Mouse (Mus musculus) embryonic facial prominence, embryonic 13.5 days (tissue): Measurements from ENCODE around the gene Dcp1b. TPM values are rescaled to one million over a fixed set of nuclear protein-coding genes. Genes with fewer than 3 reads are reported as not detected.

Source experiments
- ATAC-seq: fragments of 200-750 bp; cut with Nextera tagmentation; 2 replicates; pipeline ENCODE4 v1.8.0; 2017; ENCODE audit warnings: low read depth; ENCODE audit not compliant: insufficient number of reproducible peaks, insufficient read depth, low FRiP score, low TSS enrichment
- H3K27ac ChIP-seq: fragments of 300-500 bp; sonication (generic); 2 replicates; pipeline ENCODE4 v1.5.1; 2015; ENCODE audit warnings: moderate library complexity, mild to moderate bottlenecking, inconsistent platforms
- H3K27me3 ChIP-seq: fragments of 300-500 bp; sonication (generic); 2 replicates; pipeline ENCODE4 v1.6.1; 2015; ENCODE audit warnings: mild to moderate bottlenecking, inconsistent platforms
- H3K36me3 ChIP-seq: fragments of 300-500 bp; sonication (generic); 2 replicates; pipeline ENCODE4 v1.6.1; 2015; ENCODE audit warnings: mild to moderate bottlenecking, inconsistent platforms
- H3K4me1 ChIP-seq: fragments of 300-500 bp; sonication (generic); 2 replicates; pipeline ENCODE4 v1.6.1; 2015; ENCODE audit warnings: inconsistent platforms
- H3K4me2 ChIP-seq: fragments of 300-500 bp; sonication (generic); 2 replicates; pipeline ENCODE4 v1.6.1; 2015; ENCODE audit warnings: moderate library complexity, mild to moderate bottlenecking, inconsistent platforms
- H3K4me3 ChIP-seq: fragments of 300-500 bp; sonication (generic); 2 replicates; pipeline ENCODE4 v1.5.1; 2015; ENCODE audit warnings: mild to moderate bottlenecking, inconsistent platforms
- H3K9ac ChIP-seq: fragments of 300-500 bp; sonication (generic); 2 replicates; pipeline ENCODE4 v1.6.1; 2015; ENCODE audit warnings: mild to moderate bottlenecking, inconsistent platforms
- H3K9me3 ChIP-seq: fragments of 300-500 bp; sonication (generic); 2 replicates; pipeline ENCODE4 v1.6.1; 2016; ENCODE audit warnings: inconsistent platforms
- WGBS: fragments of 180-500 bp; shearing (Covaris S2); methylation state at CpG from one replicate; pipeline ENCODE4 v1.1.7; 2015; ENCODE audit warnings: mixed read lengths; 5-methylcytosine and 5-hydroxymethylcytosine counted together
- polyA plus RNA-seq: library from polyadenylated mRNA; unstranded; fragments of >200 nt; fragmentation: Nextera tagmentation; extraction: Ambion mirVana; gene quantifications from 2 replicates; pipeline ENCODE4 v1.2.1, GENCODE M21; 2015

The Dcp1b gene
- 9.6 and 10.0 TPM in 2 replicates for polyA plus RNA-seq

DNA sequence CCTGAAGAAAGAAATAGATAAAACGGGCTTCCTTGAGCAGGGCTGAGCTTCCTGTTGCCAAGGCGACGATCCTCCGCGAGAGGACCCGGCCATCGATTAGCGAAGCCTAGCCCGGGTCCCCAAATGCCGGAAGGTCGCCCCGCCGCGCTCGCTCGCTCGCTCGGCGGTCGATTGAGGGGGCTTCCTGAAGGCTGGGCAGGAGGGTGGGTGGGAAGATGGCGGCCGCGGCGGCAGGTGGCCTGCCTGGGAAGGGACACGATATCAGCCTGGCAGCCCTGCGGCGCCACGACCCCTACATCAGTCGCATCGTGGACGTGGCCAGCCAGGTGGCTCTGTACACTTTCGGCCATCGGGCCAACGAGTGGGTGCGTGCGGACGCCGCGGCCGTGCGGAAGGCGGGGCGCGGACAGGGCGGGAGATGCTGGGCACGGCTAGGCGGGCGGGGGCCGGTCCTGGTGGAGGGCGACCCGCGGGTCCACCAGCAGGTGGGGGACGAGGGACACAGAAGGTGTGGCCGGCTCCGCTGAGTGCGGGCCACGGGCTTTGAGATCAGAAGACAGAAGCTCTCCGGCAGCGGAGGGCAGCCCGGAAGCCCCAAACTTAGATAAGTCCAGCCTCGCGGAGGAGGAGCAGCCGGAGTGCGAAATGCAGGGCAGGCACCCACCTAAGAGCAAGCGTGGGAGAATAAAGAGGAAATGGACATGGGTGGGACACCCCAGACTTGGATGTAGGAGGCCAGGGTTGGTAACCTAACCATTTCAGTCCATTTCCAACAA lies at the start of gene Dcp1b:
Dcp1b (plus strand) TSS at position 176 of the 776 bp plus-strand sequence.
- Histone ChIP-seq H3K4me2 (peak within 1 kb of the TSS; percentile 68), H3K4me1 (peaks cover 7% of the 10 kb centered on the region; the same call in 1 of the 2 replicates), H3K9me3 (no peaks in the 10 kb centered on the region), H3K27ac (peak within 1 kb of the TSS; percentile 64), H3K9ac (peak within 1 kb of the TSS; percentile 83), H3K27me3 (no peaks in the 10 kb centered on the region), H3K36me3 (no peaks in the 10 kb centered on the region), H3K4me3 (peak within 1 kb of the TSS; percentile 95)
- under 1% methylated on average over 65 of the region's 65 CpGs for WGBS
- peak; percentile 84 for ATAC-seq

DNA sequence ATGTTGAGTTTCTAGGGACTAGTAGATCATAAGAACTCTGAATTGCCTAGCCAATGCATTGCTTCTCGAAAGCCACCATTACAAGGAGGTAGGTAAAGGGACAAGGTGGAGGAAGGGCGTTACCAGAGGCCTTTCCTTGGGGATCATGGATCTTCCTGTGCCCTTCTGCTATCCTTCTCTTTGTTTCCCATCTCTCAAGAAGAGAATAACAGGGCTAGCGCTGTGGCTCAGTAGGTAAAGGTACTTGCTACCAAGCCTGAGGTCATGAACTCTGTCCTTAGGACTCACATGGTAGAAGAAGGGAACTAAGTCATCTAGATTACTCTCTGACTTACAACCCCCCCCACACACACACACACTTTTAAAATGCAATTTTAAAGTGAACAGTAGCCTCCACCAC lies 48.1 kb upstream of the Dcp1b start:
- Histone ChIP-seq H3K36me3 (no peaks in the 10 kb centered on the region), H3K4me1 (peaks cover 3% of the 10 kb centered on the region; the same call in 1 of the 2 replicates), H3K27me3 (no peaks in the 10 kb centered on the region), H3K9ac (no peak overlapping the region), H3K9me3 (0 out of 2 replicates have a peak, but pooled peaks cover 4% of the 10 kb centered on the region), H3K27ac (no peak overlapping the region), H3K4me2 (no peak overlapping the region), H3K4me3 (no peak overlapping the region)
- WGBS = 85% methylated on average over 3 of the region's 3 CpGs
- ATAC-seq = no peak

DNA sequence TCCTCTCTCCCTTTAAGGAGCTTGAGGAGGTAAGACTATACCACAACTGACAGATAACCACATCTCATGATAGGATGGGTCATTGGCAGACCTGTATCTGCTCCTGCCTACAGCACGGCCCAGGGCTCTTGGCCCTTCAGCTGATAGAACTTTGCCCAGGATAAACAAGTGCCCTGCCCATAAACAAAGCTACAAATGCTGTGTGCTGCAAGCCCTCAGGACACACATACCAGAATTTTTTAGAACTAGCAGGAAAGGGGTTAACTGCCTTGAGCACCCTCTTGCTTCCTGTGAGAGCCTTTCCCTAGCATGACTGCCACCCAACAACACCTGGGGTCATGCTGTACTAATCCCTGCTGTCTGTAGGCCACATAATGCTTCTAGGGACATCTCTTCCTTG lies 47.0 kb upstream of the Dcp1b start:
- 0 out of 2 replicates have a peak, but pooled peaks cover 4% of the 10 kb centered on the region for H3K9me3 ChIP-seq
- peaks cover 3% of the 10 kb centered on the region; the same call in 1 of the 2 replicates for H3K4me1 ChIP-seq
- H3K27ac ChIP-seq = no peak overlapping the region
- no peak overlapping the region for H3K9ac ChIP-seq
- H3K4me2 ChIP-seq = no peak overlapping the region
- 94% methylated on average over 1 of the region's 1 CpGs for WGBS
- H3K27me3 ChIP-seq = no peaks in the 10 kb centered on the region
- no peak overlapping the region for H3K4me3 ChIP-seq
- ATAC-seq = no peak
- no peaks in the 10 kb centered on the region for H3K36me3 ChIP-seq

DNA sequence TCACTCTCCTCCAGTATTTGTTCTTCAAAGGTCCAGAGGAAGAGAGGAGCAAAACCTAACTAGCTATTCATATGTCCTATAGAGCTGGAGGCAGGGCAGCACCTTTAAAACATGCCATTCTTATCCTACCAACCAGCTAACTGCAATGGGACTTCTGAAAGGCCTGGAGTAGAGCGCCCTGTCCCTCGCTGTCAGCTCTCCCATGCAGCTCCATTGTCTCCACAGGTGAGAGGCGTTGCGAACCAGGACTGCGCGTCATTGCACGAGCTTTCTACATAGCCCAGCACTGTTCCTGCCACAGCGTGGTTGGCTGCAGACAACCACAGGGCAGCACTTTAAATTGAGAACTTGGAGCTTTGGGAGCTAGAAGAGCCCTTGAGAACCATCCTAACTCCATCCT lies 46.5 kb upstream of the Dcp1b start:
- Histone ChIP-seq H3K27me3 (no peaks in the 10 kb centered on the region), H3K27ac (no peak overlapping the region), H3K4me1 (peaks cover 3% of the 10 kb centered on the region; the same call in 1 of the 2 replicates), H3K4me2 (no peak overlapping the region), H3K36me3 (no peaks in the 10 kb centered on the region), H3K9ac (no peak overlapping the region), H3K9me3 (0 out of 2 replicates have a peak, but pooled peaks cover 4% of the 10 kb centered on the region), H3K4me3 (no peak overlapping the region)
- ATAC-seq = no peak
- WGBS = 83% methylated on average over 8 of the region's 8 CpGs

DNA sequence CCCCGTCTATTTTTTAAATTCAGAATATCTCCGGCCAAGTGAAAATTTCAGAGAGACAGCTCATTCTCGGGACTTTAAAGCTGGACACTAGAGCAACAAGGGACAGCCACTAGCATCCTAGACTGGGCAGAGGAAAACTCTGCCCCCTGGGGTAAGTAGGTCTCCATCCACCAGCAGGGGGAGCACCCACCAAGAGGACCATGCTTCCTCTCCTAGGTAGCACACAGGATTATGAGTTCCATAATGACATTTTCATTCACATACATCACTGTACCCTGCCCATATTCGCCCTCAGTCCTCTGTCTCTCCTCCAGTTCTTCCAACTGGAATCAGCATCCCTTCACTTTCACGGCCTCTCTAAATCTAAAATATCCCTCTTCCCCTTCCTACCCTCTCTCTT lies 45.4 kb upstream of the Dcp1b start:
- no peak overlapping the region for H3K27ac ChIP-seq
- no peaks in the 10 kb centered on the region for H3K36me3 ChIP-seq
- no peak overlapping the region for H3K4me2 ChIP-seq
- 0 out of 2 replicates have a peak, but pooled peaks cover 4% of the 10 kb centered on the region for H3K9me3 ChIP-seq
- no peak for ATAC-seq
- no peaks in the 10 kb centered on the region for H3K27me3 ChIP-seq
- H3K4me3 ChIP-seq = no peak overlapping the region
- peaks cover 3% of the 10 kb centered on the region; the same call in 1 of the 2 replicates for H3K4me1 ChIP-seq
- H3K9ac ChIP-seq = no peak overlapping the region
- WGBS = 87% methylated on average over 5 of the region's 5 CpGs

DNA sequence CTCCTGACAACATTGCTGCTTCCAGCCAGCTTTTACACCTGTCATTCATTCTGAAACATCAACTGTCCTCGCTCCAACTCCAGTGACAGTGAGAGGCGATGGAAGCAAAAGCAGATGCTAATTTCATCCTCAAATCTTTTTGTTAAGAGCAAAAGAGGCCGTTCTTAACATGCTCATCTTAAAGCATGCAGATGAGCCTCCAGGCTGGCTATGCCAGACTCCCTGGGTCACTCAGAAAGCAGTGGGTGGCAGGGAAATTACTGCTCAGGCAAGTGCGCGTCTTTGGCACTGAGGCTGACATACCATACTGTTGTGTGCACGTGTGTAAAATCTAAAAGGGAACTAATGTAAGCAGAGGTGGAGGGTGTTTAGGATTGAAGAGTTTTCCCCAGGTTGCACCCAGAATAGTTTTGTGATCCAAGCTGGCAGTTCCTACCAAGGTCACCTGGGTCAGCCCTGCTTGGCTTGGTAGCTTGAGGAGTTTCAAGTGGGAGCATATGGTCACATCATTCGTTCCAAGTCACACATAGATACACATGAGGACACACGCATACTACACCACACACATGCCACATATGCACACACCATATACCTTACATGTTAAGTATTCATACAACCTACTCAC lies 42.8 kb upstream of the Dcp1b start:
- Histone ChIP-seq H3K27ac (no peak overlapping the region), H3K4me1 (peaks cover 3% of the 10 kb centered on the region; the same call in 1 of the 2 replicates), H3K4me3 (no peak overlapping the region), H3K36me3 (no peaks in the 10 kb centered on the region), H3K4me2 (no peak overlapping the region), H3K27me3 (no peaks in the 10 kb centered on the region), H3K9me3 (no peaks in the 10 kb centered on the region), H3K9ac (no peak overlapping the region)
- no peak for ATAC-seq
- WGBS = 75% methylated on average over 8 of the region's 8 CpGs

DNA sequence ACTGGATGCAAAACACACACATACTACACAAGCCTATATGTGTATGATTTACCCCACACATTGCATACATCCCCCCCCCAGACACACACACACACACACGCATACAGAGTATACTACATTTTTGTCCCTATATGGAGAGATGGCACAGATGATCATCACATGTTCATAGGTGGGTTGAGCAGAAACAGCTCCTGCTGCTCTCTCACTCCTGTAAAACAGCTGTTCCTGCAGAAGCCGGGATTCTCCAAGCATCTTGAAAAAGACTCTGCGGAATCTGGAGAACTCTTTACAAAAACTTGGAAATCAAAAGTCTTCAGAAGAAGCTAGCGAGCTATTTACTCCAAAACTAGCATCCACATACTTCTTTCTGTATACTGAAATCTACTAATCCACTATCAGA lies 42.2 kb upstream of the Dcp1b start:
- no peak overlapping the region for H3K9ac ChIP-seq
- no peak for ATAC-seq
- no peak overlapping the region for H3K4me3 ChIP-seq
- no peaks in the 10 kb centered on the region for H3K9me3 ChIP-seq
- H3K27ac ChIP-seq = no peak overlapping the region
- H3K36me3 ChIP-seq = no peaks in the 10 kb centered on the region
- WGBS = 84% methylated on average over 4 of the region's 4 CpGs
- H3K27me3 ChIP-seq = no peaks in the 10 kb centered on the region
- peaks cover 3% of the 10 kb centered on the region; the same call in 1 of the 2 replicates for H3K4me1 ChIP-seq
- no peak overlapping the region for H3K4me2 ChIP-seq

DNA sequence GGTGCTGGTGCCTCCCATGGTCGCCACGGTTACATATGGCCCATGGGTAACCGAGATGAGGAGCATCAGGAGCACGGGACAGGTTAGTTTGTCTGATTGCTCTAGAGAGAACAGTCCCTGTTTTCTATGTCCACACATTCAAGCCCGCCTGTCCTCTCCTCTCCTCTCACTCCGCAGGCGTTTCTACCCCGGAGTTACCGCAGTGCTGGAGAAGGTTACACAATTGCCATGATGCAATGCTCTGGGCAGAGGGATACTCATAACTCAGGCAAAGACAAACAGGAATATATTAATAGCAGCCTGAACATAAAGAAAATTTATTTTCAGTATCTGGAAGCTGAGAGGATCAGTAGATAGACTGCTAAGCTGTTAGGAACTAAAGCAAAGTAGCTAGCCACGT lies 37.3 kb upstream of the Dcp1b start:
- 86% methylated on average over 10 of the region's 10 CpGs for WGBS
- Histone ChIP-seq H3K9me3 (no peaks in the 10 kb centered on the region), H3K4me3 (no peak overlapping the region), H3K9ac (no peak overlapping the region), H3K36me3 (no peaks in the 10 kb centered on the region), H3K27ac (no peak overlapping the region), H3K4me2 (no peak overlapping the region), H3K27me3 (no peaks in the 10 kb centered on the region), H3K4me1 (no peaks in the 10 kb centered on the region)
- no peak for ATAC-seq

DNA sequence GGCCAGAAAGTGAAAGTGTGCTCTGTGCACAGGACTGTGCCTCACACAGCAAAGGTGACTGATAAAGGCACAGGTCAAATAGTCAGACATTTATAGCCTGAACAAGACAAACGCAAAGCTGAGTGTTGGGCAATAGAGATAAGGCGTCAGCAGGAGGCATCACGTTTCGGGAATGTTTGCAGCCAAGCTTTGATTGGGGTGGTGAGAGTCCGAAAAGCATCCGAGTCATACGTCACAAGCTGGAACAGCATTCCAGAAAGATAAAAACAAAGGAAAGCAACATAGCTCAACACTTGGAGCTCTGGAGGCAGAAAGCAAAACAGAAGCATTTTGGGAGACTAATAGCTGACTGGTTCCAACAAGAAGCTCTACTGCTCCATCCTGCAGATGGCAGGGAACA lies 35.5 kb upstream of the Dcp1b start:
- Histone ChIP-seq H3K27ac (no peak overlapping the region), H3K27me3 (no peaks in the 10 kb centered on the region), H3K9me3 (no peaks in the 10 kb centered on the region), H3K4me1 (no peaks in the 10 kb centered on the region), H3K9ac (no peak overlapping the region), H3K36me3 (no peaks in the 10 kb centered on the region), H3K4me3 (no peak overlapping the region), H3K4me2 (no peak overlapping the region)
- ATAC-seq = no peak
- 78% methylated on average over 7 of the region's 7 CpGs for WGBS

DNA sequence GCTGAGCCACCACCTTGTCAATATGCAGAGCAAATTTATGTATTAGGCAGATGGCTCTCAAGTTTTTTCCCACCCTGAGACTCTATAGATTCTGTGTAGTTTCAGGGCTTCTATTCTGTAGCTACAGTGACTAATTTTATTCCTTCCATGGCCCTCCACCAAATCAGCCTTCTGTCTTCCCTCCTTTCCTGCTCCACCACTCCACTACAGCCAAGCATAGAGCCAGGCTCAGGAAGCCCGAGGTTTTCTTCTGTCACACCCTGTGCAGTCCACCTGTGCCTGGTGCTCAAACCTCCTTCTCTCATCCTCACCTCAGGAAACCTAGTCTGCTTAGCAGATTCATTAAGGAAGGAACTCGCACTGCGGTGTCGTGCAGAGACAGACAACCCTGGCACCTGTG lies 29.9 kb upstream of the Dcp1b start:
- Histone ChIP-seq H3K4me2 (no peak overlapping the region), H3K27ac (no peak overlapping the region), H3K4me1 (no peaks in the 10 kb centered on the region), H3K36me3 (no peaks in the 10 kb centered on the region), H3K9me3 (no peaks in the 10 kb centered on the region), H3K9ac (no peak overlapping the region), H3K27me3 (no peaks in the 10 kb centered on the region), H3K4me3 (no peak overlapping the region)
- ATAC-seq = no peak
- 73% methylated on average over 4 of the region's 4 CpGs for WGBS

DNA sequence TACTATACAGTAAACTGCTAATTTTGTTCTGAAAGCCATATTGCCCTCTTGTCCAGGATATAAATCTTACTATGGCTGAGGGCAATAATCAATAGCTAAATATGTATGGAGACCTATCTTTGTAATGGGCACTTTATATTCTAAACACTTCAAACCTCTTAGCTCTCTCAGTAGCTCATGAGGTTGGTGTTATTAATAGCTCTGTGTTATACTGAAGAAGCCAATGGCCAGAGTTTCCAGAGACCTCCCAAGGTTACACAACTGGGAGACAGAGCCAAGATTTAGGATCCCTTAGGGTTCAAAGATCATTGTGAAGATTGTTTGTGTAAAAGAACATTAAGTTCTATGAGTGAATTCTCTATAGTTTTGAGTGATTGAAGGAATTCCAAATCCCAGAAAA lies 9.4 kb upstream of the Dcp1b start:
- H3K27ac ChIP-seq = no peak overlapping the region

More for the DNA sequence above, 9.4 kb upstream of the Dcp1b start:
- Histone ChIP-seq H3K9me3 (no peaks in the 10 kb centered on the region), H3K4me2 (no peak overlapping the region), H3K27me3 (no peaks in the 10 kb centered on the region), H3K4me1 (no peaks in the 10 kb centered on the region), H3K9ac (no peak overlapping the region), H3K4me3 (no peak overlapping the region), H3K36me3 (no peaks in the 10 kb centered on the region)
- no peak for ATAC-seq
